Mouse (Mus musculus) heart, adult 2 months (tissue): ENCODE measurements around the gene Lcor. TPM values are rescaled to one million over a fixed set of nuclear protein-coding genes. Genes with fewer than 3 reads are reported as not detected.

Source experiments
- DNase-seq, 2 experiments: peaks; one replicate each; pipeline ENCODE4 v3.0.0; 2021
- H3K27ac ChIP-seq: fragments of 200-600 bp; 2 replicates; pipeline ENCODE4 v1.8.1; 2022
- H3K27me3 ChIP-seq: fragments of 200-500 bp; 2 replicates; pipeline ENCODE4 v1.6.1; 2012; ENCODE audit warnings: mild to moderate bottlenecking, low read length, inconsistent platforms, mixed read lengths; ENCODE audit not compliant: control insufficient read depth, insufficient read depth
- H3K36me3 ChIP-seq: fragments of 200-500 bp; 2 replicates; pipeline ENCODE4 v1.6.1; 2012; ENCODE audit warnings: low read length, inconsistent platforms; ENCODE audit not compliant: control insufficient read depth, insufficient read depth
- H3K4me1 ChIP-seq: fragments of 200-500 bp; 2 replicates; pipeline ENCODE4 v1.6.1; 2011; ENCODE audit warnings: low read length; ENCODE audit not compliant: control insufficient read depth, insufficient read depth
- H3K4me3 ChIP-seq: fragments of 200-600 bp; 2 replicates; pipeline ENCODE4 v1.8.1; 2022
- H3K79me2 ChIP-seq: fragments of 200-500 bp; replicated peaks from 2 replicates; pipeline ENCODE4 v1.6.1; 2012; ENCODE audit warnings: mild to moderate bottlenecking, inconsistent platforms, low read length, moderate library complexity, mixed read lengths; ENCODE audit not compliant: control insufficient read depth, insufficient read depth
- H3K9ac ChIP-seq: fragments of 200-500 bp; 2 replicates; pipeline ENCODE4 v1.6.1; 2012; ENCODE audit warnings: low read depth, mild to moderate bottlenecking, control low read depth, inconsistent platforms, low read length, mixed read lengths
- CTCF ChIP-seq: fragments of 200-600 bp; IDR thresholded peaks from 2 replicates; pipeline ENCODE4 v1.8.1; 2022; ENCODE audit warnings: antibody characterized with exemption, mild to moderate bottlenecking, moderate library complexity
- EP300 ChIP-seq: fragments of 200-500 bp; IDR thresholded peaks from 2 replicates; pipeline ENCODE4 v1.6.1; 2011; ENCODE audit warnings: low read depth, low read length, control low read depth; ENCODE audit not compliant: insufficient read depth
- POLR2A ChIP-seq: fragments of 200-500 bp; IDR thresholded peaks from 2 replicates; pipeline ENCODE4 v1.6.1; 2011; ENCODE audit warnings: mild to moderate bottlenecking, low read depth, low read length, control low read depth; ENCODE audit not compliant: insufficient read depth
- WGBS: fragments of 180-500 bp; shearing (Covaris S2); methylation state at CpG from one replicate; pipeline ENCODE4 v1.1.7; 2018; 5-methylcytosine and 5-hydroxymethylcytosine counted together
- intact Hi-C: fragments of 180-260 bp; cut with DNase I; formaldehyde crosslinking; loops from one replicate; pipeline ENCODE4 v1.15.1; 2025
- polyA plus RNA-seq: library from polyadenylated mRNA; depleted of rRNA; stranded (reverse); fragments of >200 nt; gene quantifications from 2 replicates; pipeline ENCODE4 v1.2.3, GENCODE M21; 2012
- total RNA-seq, 2 experiments: library from RNA; stranded (reverse); gene quantifications; 2 replicates each; pipeline ENCODE4 v1.2.3; 2021

Gene Lcor
- total and polyA plus RNA-seq, 3 experiments: 1.7 to 12.8 (median 12.2) TPM

DNA sequence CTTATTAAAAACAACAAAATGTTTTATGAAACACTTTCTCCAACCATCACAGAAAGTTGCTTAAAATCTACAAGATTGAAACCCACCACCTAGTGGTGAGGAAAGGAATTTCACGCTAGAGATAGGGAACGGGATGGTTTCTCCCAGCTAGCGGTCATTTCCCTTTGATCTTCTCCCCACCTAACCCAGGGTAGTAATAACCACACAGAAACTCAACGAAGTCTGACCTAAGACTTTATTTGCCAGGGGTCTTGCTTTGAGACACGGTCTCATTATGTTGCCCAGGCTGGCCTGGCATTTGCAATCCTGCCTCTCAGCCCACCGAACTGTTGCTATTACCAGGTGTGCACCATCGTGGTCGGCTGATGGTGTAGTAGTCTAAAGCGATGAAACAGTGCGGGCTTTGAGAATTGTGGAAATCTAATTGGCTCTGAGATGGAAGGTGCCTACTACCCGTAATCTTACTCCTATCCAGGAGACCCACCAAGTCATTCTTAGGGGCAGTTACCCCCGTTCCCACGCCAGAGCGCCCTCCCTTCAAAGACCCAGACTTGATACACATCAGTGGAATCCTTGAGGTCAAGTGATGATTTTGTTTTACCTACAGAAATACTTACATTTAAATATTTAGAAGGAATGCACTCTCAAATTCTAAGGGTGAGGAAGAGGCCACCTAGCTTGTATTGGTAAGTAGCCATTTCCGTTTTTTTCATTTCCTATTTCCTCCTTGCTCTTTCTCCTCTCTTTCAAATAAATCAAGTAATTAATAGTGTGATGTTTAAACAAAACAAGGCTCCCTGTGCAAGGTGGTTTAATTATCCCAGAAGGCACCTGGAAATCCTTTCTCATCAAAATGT, 1.2 kb upstream of the Lcor start:
- peaks cover 8% of the 10 kb centered on the region for H3K4me1 ChIP-seq
- H3K36me3 ChIP-seq: peaks cover 11% of the 10 kb centered on the region
- TF ChIP-seq CTCF: peak; percentile 86
- TF ChIP-seq POLR2A: no peak
- H3K27ac ChIP-seq: peak overlapping the region; percentile 97
- 0 out of 2 replicates have a peak, but pooled peaks cover 2% of the 10 kb centered on the region for H3K27me3 ChIP-seq
- intact Hi-C loops: loop anchor here (5.0 kb wide), 1 partner anchor 219 kb away; the partner anchor contains the start of gene Tm9sf3
- 10% methylated on average over 15 of the region's 15 CpGs for WGBS
- peak; percentile 31 to 42 for DNase-seq
- H3K9ac ChIP-seq: peak overlapping the region; percentile 10; the same call in 1 of the 2 replicates
- H3K4me3 ChIP-seq: peak overlapping the region; percentile 74
- peaks cover 2% of the 10 kb centered on the region; the same call in 1 of the 2 replicates for H3K79me2 ChIP-seq

DNA sequence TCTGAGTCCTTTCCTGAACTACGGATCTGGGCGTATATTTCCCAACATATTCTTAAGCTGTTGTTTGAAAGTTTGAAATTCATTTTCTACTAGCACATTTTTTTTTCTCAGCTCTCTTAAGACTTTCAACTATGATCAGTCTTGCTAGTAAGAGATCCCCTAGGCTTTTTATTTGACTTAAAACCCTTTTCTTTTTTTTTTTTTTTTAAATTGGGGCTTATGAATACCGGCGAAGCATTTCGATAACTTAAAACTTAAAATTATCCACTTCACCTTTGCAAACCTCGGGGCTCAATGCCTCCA, 599 bp upstream of the Lcor start:
- H3K4me3 ChIP-seq: peak overlapping the region; percentile 74
- H3K27me3 ChIP-seq: 0 out of 2 replicates have a peak, but pooled peaks cover 2% of the 10 kb centered on the region
- peak overlapping the region; percentile 71 for H3K9ac ChIP-seq
- H3K79me2 ChIP-seq: peaks cover 2% of the 10 kb centered on the region; the same call in 1 of the 2 replicates
- peaks cover 13% of the 10 kb centered on the region for H3K36me3 ChIP-seq
- H3K4me1 ChIP-seq: peaks cover 8% of the 10 kb centered on the region
- DNase-seq: no peak
- 4% methylated on average over 6 of the region's 6 CpGs for WGBS
- H3K27ac ChIP-seq: peak overlapping the region; percentile 97
- TF ChIP-seq EP300 (no peak), CTCF (no peak), POLR2A (no peak)
- intact Hi-C loops: loop anchor here (2.0 to 5.0 kb wide), 3 partner anchors 35 to 220 kb away; partner anchors contain the start of gene Tm9sf3

DNA sequence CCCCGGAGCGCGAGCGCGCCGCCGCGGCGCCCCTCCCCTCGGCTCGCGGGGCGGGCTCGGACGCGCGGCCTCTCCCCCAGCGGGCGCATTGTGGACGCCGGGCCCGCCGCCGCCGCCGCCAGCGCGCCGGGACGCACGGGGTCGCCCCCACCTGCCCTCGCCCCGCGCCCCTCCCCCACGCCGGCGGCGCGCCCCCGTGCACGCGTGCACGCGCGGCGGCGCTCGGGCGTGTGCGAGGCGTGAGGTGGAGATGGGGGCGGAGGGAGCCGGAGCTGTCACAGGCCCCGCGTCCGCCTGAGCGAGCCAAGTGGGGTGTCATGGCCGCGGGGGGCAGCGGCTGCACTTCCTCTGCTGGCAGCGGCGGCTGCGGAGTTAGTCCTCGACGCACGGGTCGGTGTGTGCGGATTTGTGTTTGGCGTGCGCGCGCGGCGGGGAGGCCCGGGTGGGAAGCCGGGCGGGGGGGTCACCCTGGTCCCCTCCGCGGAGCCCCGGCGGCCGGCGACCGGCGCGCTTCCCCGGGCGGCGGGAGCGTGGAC, 540 bp downstream of the Lcor start:
- no peak for TF ChIP-seq CTCF
- TF ChIP-seq EP300: no peak
- no peak; the same call in 1 of the 2 replicates for TF ChIP-seq POLR2A
- peak in 1 of 2 experiments; percentile 84 for DNase-seq
- under 1% methylated on average over 67 of the region's 91 CpGs for WGBS
- H3K9ac ChIP-seq: peak overlapping the region; percentile 99
- peak overlapping the region; percentile 87 for H3K4me3 ChIP-seq
- H3K36me3 ChIP-seq: peaks cover 18% of the 10 kb centered on the region
- intact Hi-C loops: loop anchor here (2.0 to 5.0 kb wide), 3 partner anchors 34 to 221 kb away; partner anchors contain the start of gene Tm9sf3
- H3K4me1 ChIP-seq: peaks cover 8% of the 10 kb centered on the region
- H3K27me3 ChIP-seq: 0 out of 2 replicates have a peak, but pooled peaks cover 2% of the 10 kb centered on the region
- H3K27ac ChIP-seq: peak overlapping the region; percentile 96
- H3K79me2 ChIP-seq: peaks cover 2% of the 10 kb centered on the region; the same call in 1 of the 2 replicates

DNA sequence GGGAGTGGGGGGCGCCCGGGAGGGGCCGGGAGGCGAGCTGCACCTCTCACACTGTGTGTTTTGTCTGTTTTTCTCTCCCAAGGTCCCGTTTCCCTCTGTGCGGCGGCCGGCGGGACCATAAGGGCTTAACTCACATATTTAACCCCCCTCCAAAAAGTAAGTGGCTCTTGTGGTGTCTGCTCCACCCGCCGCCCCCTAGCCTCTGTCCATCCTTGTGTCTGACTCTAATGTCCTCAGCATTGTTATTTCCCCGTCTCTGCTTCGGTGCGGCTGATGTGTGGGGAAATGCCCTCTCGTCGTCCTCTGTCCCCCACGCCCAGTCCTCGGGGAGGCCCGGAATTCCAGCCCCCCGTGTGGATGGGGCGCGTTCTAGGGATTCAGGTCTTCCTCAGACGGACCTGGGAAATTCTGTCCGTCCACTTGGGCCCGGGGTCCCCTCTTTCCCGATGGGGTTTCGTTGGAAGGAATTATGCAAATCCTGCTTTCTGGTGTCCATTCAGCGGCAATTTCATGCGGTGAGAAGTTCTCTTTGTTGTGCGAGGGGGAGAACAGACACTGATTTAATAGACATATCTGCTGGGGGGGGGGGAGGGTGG, 1.1 kb downstream of the Lcor start:
- peak overlapping the region; percentile 87 for H3K4me3 ChIP-seq
- under 1% methylated on average over 28 of the region's 30 CpGs for WGBS
- H3K27me3 ChIP-seq: 0 out of 2 replicates have a peak, but pooled peaks cover 2% of the 10 kb centered on the region
- no peak for TF ChIP-seq EP300
- TF ChIP-seq POLR2A: no peak
- no peak for TF ChIP-seq CTCF
- peak overlapping the region; percentile 99 for H3K9ac ChIP-seq
- intact Hi-C loops: loop anchor here (2.0 to 5.0 kb wide), 3 partner anchors 33 to 221 kb away; partner anchors contain the start of gene Tm9sf3
- H3K36me3 ChIP-seq: peaks cover 18% of the 10 kb centered on the region
- H3K79me2 ChIP-seq: peaks cover 2% of the 10 kb centered on the region; the same call in 1 of the 2 replicates
- H3K4me1 ChIP-seq: peaks cover 8% of the 10 kb centered on the region
- peak overlapping the region; percentile 87 for H3K27ac ChIP-seq
- no peak for DNase-seq

DNA sequence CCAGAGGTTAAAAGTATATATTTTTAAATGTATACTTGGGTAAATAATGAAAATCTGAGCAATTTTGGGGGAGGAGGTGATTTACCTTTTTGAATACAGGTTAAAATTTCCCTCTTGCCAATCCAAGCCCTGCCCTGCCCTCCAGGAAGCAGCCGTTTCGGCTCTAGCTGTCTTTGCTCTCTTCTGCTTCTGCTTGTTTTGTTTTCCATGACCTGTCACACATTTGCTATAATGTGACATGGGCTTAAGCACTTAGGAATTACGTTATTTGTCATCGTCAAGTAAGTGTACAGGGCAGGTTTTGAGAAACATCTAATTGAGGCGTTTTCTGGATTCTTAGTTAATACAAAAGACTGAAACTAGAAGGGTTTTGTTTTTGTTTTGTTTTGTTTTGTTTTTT, 1.9 kb downstream of the Lcor start:
- intact Hi-C loops: loop anchor here (5.0 kb wide), 1 partner anchor 222 kb away; the partner anchor contains the start of gene Tm9sf3

More for the DNA sequence above, 1.9 kb downstream of the Lcor start:
- Histone ChIP-seq H3K4me3 (peak overlapping the region; percentile 87), H3K4me1 (peaks cover 8% of the 10 kb centered on the region), H3K27me3 (0 out of 2 replicates have a peak, but pooled peaks cover 2% of the 10 kb centered on the region), H3K36me3 (peaks cover 18% of the 10 kb centered on the region), H3K79me2 (peaks cover 2% of the 10 kb centered on the region; the same call in 1 of the 2 replicates), H3K9ac (peak overlapping the region; percentile 28; the same call in 1 of the 2 replicates), H3K27ac (no peak overlapping the region)
- WGBS: 25% methylated on average over 5 of the region's 5 CpGs
- DNase-seq: no peak
- TF ChIP-seq EP300: no peak
- no peak for TF ChIP-seq CTCF
- TF ChIP-seq POLR2A: no peak
